Mouse (Mus musculus): ENCODE measurements around the gene Sprr2b. TPM values are rescaled to one million over a fixed set of nuclear protein-coding genes. Genes with fewer than 3 reads are reported as not detected.

Gene Sprr2b
- total RNA-seq (2023), result not detected

DNA sequence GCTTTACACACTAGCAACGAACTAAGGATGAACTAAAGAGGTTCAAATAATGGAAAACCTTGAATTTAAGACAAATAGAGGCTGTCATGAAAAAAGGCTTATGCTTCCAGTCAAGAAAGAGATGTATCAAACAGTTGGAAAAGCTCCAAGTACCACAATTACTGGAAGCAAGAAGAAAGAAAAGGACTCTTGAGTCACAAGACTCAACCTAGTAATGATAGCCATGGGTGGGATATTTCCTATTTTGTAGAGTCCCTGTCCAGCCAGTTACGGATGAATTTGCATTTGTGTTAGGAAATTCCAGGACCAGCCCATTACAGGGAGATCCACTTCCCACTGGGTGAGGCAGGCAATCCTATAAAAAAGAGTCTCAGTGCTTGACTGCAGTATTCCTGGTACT is at the start of gene Sprr2b:
TSS of gene Sprr2b (plus strand) at position 301 of the 400 bp plus-strand sequence.

DNA sequence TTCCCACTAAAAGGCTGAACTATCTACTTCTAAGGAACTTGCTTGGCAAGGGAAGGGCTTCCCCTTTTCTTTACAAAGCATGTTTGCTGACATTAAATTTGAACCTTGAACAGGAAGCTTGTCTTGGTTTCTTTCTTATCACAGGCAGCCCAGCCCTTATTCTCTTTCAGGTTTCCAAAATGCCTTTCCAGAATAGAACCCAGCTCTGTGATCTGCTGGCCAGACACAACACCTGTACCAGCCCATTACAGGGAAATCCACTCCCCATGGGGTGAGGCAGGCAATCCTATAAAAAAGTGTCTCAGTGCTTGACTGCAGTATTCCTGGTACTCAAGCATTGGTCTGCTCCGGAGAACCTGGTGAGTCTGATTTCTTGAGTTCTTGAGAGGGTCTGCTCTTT is 31.3 kb upstream of the Sprr2b start, which contains the start of gene Sprr2a3:
TSS of gene Sprr2a3 (plus strand) at position 317 of the 400 bp plus-strand sequence.

DNA sequence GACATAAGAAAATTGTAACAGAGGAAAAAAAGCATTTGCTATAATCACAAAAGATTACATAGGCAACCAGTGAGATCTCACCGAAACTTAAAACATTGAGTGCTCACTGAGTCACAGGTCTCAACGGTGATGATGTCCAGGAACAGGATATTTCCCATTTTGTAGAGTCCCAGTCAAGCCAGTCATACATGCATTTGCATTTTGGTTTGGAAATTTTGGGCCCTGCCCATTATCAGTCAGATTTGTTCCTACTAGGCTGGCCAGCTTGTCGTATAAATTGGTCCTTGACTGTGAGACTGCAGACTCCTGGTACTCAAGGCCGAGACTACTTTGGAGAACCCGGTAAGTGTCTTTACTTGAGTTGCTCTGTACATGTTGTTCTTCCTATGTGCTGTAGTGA is 22.4 kb downstream of the Sprr2b start, which contains the start of gene Sprr2d:
TSS of gene Sprr2d (plus strand) at position 301 of the 400 bp plus-strand sequence.

DNA sequence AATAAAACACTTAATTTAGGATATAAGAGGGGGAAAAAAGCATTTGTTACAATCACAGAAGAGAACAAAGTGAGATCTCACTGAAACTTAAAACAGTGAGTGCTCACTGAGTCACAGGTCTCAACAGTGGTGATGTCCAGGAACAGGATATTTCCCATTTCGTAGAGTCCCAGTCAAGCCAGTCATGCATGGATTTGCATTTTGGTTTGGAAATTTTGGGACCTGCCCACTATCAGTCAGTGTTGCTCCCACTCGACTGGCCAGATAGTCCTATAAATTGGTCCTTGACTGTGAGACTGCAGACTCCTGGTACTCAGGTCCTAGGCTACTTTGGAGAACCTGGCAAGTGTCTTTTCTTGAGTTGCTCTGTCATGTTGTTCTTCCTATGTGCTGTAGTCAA is 35.4 kb downstream of the Sprr2b start, which contains the start of gene Sprr2e:
TSS of gene Sprr2e (plus strand) at position 301 of the 400 bp plus-strand sequence.

DNA sequence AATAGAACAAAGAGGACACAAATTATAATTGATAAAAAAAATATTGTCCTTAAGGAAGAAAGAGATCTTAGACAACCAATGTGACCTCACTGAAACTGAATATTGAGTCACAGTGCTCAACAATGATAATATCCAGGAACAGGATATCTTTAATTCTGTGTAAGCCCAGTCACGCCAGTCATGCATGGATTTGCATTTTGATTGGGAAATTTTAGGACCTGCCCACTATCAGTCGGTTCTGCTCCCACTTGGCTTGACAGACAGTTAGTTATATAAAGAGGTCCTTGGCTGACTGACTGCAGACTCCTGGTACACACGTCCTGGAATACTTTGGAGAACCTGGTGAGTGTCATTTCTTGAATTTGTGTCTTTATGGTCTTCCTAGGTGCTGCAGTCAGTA is 48.5 kb downstream of the Sprr2b start, which contains the start of gene Sprr2f:
TSS of gene Sprr2f (plus strand) at position 301 of the 400 bp plus-strand sequence.

Other genes starting within 250 kb of the Sprr2b start
- gene Lor, start 233.5 kb upstream of the Sprr2b start, total RNA-seq (2023), result not detected
- gene Prr9, start 192.7 kb upstream of the Sprr2b start, total RNA-seq (2023), result not detected
- gene Lelp1, start 173.9 kb upstream of the Sprr2b start, total RNA-seq (2023), result not detected
- not detected for gene Sprr2a1, start 100.8 kb upstream of the Sprr2b start, total RNA-seq (2023)
- not detected for gene Sprr2a2, start 100.7 kb upstream of the Sprr2b start, total RNA-seq (2023)
- not detected for gene Sprr2a3, start 31.2 kb upstream of the Sprr2b start, total RNA-seq (2023)
- gene Sprr2d, start 22.5 kb downstream of the Sprr2b start, total RNA-seq (2023), result not detected
- gene Sprr2e, start 35.5 kb downstream of the Sprr2b start, total RNA-seq (2023), result not detected
- not detected for gene Sprr2f, start 48.6 kb downstream of the Sprr2b start, total RNA-seq (2023)
- gene Sprr2h, start 69.1 kb downstream of the Sprr2b start, total RNA-seq (2023), result not detected
- gene Sprr2i, start 91.4 kb downstream of the Sprr2b start, total RNA-seq (2023), result not detected
- not detected for gene Sprr2j-ps, start 101.5 kb downstream of the Sprr2b start, total RNA-seq (2023)
- 0.76 TPM for gene Gm9774, start 112.8 kb downstream of the Sprr2b start, total RNA-seq (2023)
- gene Sprr2k, start 116.0 kb downstream of the Sprr2b start, total RNA-seq (2023), result not detected
- gene Sprr1b, start 122.2 kb downstream of the Sprr2b start, total RNA-seq (2023), result not detected
- not detected for gene Sprr3, start 142.1 kb downstream of the Sprr2b start, total RNA-seq (2023)
- gene Sprr1a, start 169.3 kb downstream of the Sprr2b start, total RNA-seq (2023), result not detected
- gene Sprr4, start 183.9 kb downstream of the Sprr2b start, total RNA-seq (2023), result not detected
- gene 2310046K23Rik, start 217.9 kb downstream of the Sprr2b start, total RNA-seq (2023), result not detected